Mouse (Mus musculus) E14TG2a.4 (cell line): ENCODE measurements at regions not wholly inside any gene's neighbourhood (a gene's known extent, or its start where the extent isn't known, plus 50 kb on each side); places are given as distances from the start of the nearest gene placed in this dataset.

ENCODE experiments used
- H3K27me3 ChIP-seq: 2 replicates; pipeline ENCODE4 v1.6.1; 2014; ENCODE audit warnings: low read length, control low read depth; ENCODE audit not compliant: insufficient read depth
- H3K36me3 ChIP-seq: 2 replicates; pipeline ENCODE4 v1.6.1; 2014; ENCODE audit warnings: low read length, control low read depth; ENCODE audit not compliant: insufficient read depth
- H3K4me1 ChIP-seq: replicated peaks from 2 replicates; pipeline ENCODE4 v1.6.1; 2014; ENCODE audit warnings: low read depth, low read length, control low read depth
- H3K4me3 ChIP-seq: replicated peaks from 2 replicates; pipeline ENCODE4 v1.5.1; 2014; ENCODE audit warnings: mild to moderate bottlenecking, low read length
- H3K9me3 ChIP-seq: 2 replicates; pipeline ENCODE4 v1.6.1; 2014; ENCODE audit warnings: low read length, control low read depth
- CTCF ChIP-seq: conservative IDR thresholded peaks from 2 replicates; pipeline ENCODE4 v1.5.1; 2014; ENCODE audit warnings: low read length
- NANOG ChIP-seq: IDR thresholded peaks from 2 replicates; pipeline ENCODE4 v1.6.1; 2014; ENCODE audit warnings: borderline replicate concordance, low read length, mixed read lengths
- POU5F1 ChIP-seq: IDR thresholded peaks from 2 replicates; pipeline ENCODE4 v1.6.1; 2014; ENCODE audit warnings: low read length, borderline replicate concordance

- Histone ChIP-seq H3K27me3 (no peaks in the 10 kb centered on the region), H3K9me3 (no peaks in the 10 kb centered on the region), H3K4me1 (peaks cover 8% of the 10 kb centered on the region), H3K36me3 (no peaks in the 10 kb centered on the region), H3K4me3 (no peak overlapping the region)
- no peak for TF ChIP-seq POU5F1
These were observed 113.3 kb downstream of the Klf5 start for GRCm38 (mm10) chr14:99411835-99412234.

- no peaks in the 10 kb centered on the region for H3K27me3 ChIP-seq
- H3K36me3 ChIP-seq: no peaks in the 10 kb centered on the region
- H3K4me1 ChIP-seq: peaks cover 5% of the 10 kb centered on the region; the same call in 1 of the 2 replicates
- no peaks in the 10 kb centered on the region for H3K9me3 ChIP-seq
- no peak for TF ChIP-seq CTCF
- no peak for TF ChIP-seq POU5F1
- TF ChIP-seq NANOG: no peak
- no peak overlapping the region for H3K4me3 ChIP-seq
These were observed 117.7 kb downstream of the Klf5 start for GRCm38 (mm10) chr14:99416169-99416568.

- H3K27me3 ChIP-seq: no peaks in the 10 kb centered on the region
- no peaks in the 10 kb centered on the region for H3K4me1 ChIP-seq
- TF ChIP-seq NANOG (no peak), CTCF (no peak), POU5F1 (no peak)
- no peaks in the 10 kb centered on the region for H3K9me3 ChIP-seq
- no peak overlapping the region for H3K4me3 ChIP-seq
- H3K36me3 ChIP-seq: no peaks in the 10 kb centered on the region
These were observed 120.5 kb downstream of the Klf5 start for GRCm38 (mm10) chr14:99418970-99419369.

GRCm38 (mm10) chr14:99423334-99423733 lies 124.8 kb downstream of the Klf5 start:
- Histone ChIP-seq H3K4me3 (no peak overlapping the region), H3K36me3 (no peaks in the 10 kb centered on the region), H3K27me3 (0 out of 2 replicates have a peak, but pooled peaks cover 3% of the 10 kb centered on the region), H3K9me3 (no peaks in the 10 kb centered on the region), H3K4me1 (no peaks in the 10 kb centered on the region)
- TF ChIP-seq POU5F1 (no peak), NANOG (no peak), CTCF (no peak)

- TF ChIP-seq CTCF (no peak), NANOG (no peak), POU5F1 (no peak)
- H3K27me3 ChIP-seq: 0 out of 2 replicates have a peak, but pooled peaks cover 3% of the 10 kb centered on the region
- no peaks in the 10 kb centered on the region for H3K36me3 ChIP-seq
- H3K4me3 ChIP-seq: no peak overlapping the region
- H3K4me1 ChIP-seq: no peaks in the 10 kb centered on the region
- no peaks in the 10 kb centered on the region for H3K9me3 ChIP-seq
These were observed 128.6 kb downstream of the Klf5 start for GRCm38 (mm10) chr14:99427049-99427448.

- Histone ChIP-seq H3K27me3 (0 out of 2 replicates have a peak, but pooled peaks cover under 1% of the 10 kb centered on the region), H3K4me1 (no peaks in the 10 kb centered on the region), H3K36me3 (no peaks in the 10 kb centered on the region), H3K4me3 (no peak overlapping the region), H3K9me3 (no peaks in the 10 kb centered on the region)
- no peak for TF ChIP-seq POU5F1
These were observed 131.8 kb downstream of the Klf5 start for GRCm38 (mm10) chr14:99430323-99430722.

- Histone ChIP-seq H3K4me1 (no peaks in the 10 kb centered on the region), H3K36me3 (no peaks in the 10 kb centered on the region), H3K9me3 (no peaks in the 10 kb centered on the region), H3K27me3 (no peaks in the 10 kb centered on the region), H3K4me3 (no peak overlapping the region)
- TF ChIP-seq NANOG (no peak), CTCF (no peak), POU5F1 (no peak)
These were observed 133.2 kb downstream of the Klf5 start for GRCm38 (mm10) chr14:99431697-99432096.

- no peaks in the 10 kb centered on the region for H3K4me1 ChIP-seq
- no peaks in the 10 kb centered on the region for H3K9me3 ChIP-seq
- no peak overlapping the region for H3K4me3 ChIP-seq
- H3K36me3 ChIP-seq: no peaks in the 10 kb centered on the region
- H3K27me3 ChIP-seq: no peaks in the 10 kb centered on the region
- TF ChIP-seq POU5F1 (no peak), NANOG (no peak), CTCF (no peak)
These were observed 136.2 kb downstream of the Klf5 start for GRCm38 (mm10) chr14:99434645-99435044.

GRCm38 (mm10) chr14:99435512-99435911 lies 137.0 kb downstream of the Klf5 start:
- no peaks in the 10 kb centered on the region for H3K9me3 ChIP-seq
- TF ChIP-seq NANOG (no peak), CTCF (no peak), POU5F1 (no peak)
- no peaks in the 10 kb centered on the region for H3K27me3 ChIP-seq
- H3K36me3 ChIP-seq: no peaks in the 10 kb centered on the region
- H3K4me1 ChIP-seq: no peaks in the 10 kb centered on the region
- H3K4me3 ChIP-seq: no peak overlapping the region
